ENCODE assay signal across 16 mouse cellular contexts in genomic region chr11:18534807-18535591, GRCm38 (mm10).
A peak's percentile ranks its signal among the peaks of the same experiment; 100 is the strongest.
DNase-seq lines count a peak whose midpoint lies in the region; ATAC-seq and TF ChIP-seq lines count a peak whose summit lies in the region.
"Had no signal": no experiment of that assay in that cellular context is flagged by ENCODE, and none has a peak within 500 bp of the region (broad histone marks: within the 10 kb centered on the region; RNA-seq: fewer than 3 reads in every experiment).

No protein-coding gene starts in this region.

- H3K36me3 ChIP-seq in heart, postnatal 0 days (replicated peaks; ENCODE audit: control insufficient read depth, insufficient read depth, low read length) = no peaks in the 10 kb centered on the region
- H3K36me3 ChIP-seq in kidney, postnatal 0 days (ENCODE audit: insufficient read depth, low read length) = no peaks in the 10 kb centered on the region
- no peaks in the 10 kb centered on the region for H3K36me3 ChIP-seq in midbrain, embryonic 14.5 days (ENCODE audit: control insufficient read depth, insufficient read depth, low read length)
- H3K36me3 ChIP-seq: hindbrain, embryonic 12.5 days; neural tube, embryonic 13.5 days had no signal

- H3K4me1 ChIP-seq in heart, postnatal 0 days (ENCODE audit: control insufficient read depth, insufficient read depth) = no peaks in the 10 kb centered on the region
- H3K4me1 ChIP-seq in kidney, postnatal 0 days (replicated peaks; ENCODE audit: insufficient read depth, low read length) = no peaks in the 10 kb centered on the region
- H3K4me1 ChIP-seq in midbrain, embryonic 14.5 days (ENCODE audit: control insufficient read depth, insufficient read depth, low read length) = no peaks in the 10 kb centered on the region
- H3K4me1 ChIP-seq: hindbrain, embryonic 12.5 days; neural tube, embryonic 13.5 days had no signal

- 54% methylated on average over 7 of the region's 7 CpGs for WGBS in heart, postnatal 0 days
- WGBS in kidney, postnatal 0 days = 45% methylated on average over 7 of the region's 7 CpGs
- 82% methylated on average over 7 of the region's 7 CpGs for WGBS in midbrain, embryonic 14.5 days

- no peaks in the 10 kb centered on the region for H3K9me3 ChIP-seq in heart, postnatal 0 days (replicated peaks; ENCODE audit: control insufficient read depth, low read length)
- no peaks in the 10 kb centered on the region for H3K9me3 ChIP-seq in kidney, postnatal 0 days (replicated peaks; ENCODE audit: low read length)
- H3K9me3 ChIP-seq in midbrain, embryonic 14.5 days (ENCODE audit: control insufficient read depth, low read length) = no peaks in the 10 kb centered on the region
- H3K9me3 ChIP-seq: hindbrain, embryonic 12.5 days; neural tube, embryonic 13.5 days had no signal

- no peak overlapping the region for H3K9ac ChIP-seq in heart, postnatal 0 days (replicated peaks; ENCODE audit: low read depth, low read length)
- no peak overlapping the region for H3K9ac ChIP-seq in kidney, postnatal 0 days (ENCODE audit: low read depth, low read length)
- H3K9ac ChIP-seq in midbrain, embryonic 14.5 days (replicated peaks; ENCODE audit: low read length) = no peak overlapping the region
- H3K9ac ChIP-seq: hindbrain, embryonic 12.5 days; liver, postnatal 0 days; neural tube, embryonic 13.5 days had no signal

- peak; percentile 17 for DNase-seq in adrenal gland, postnatal 14 days
- DNase-seq in adrenal gland, adult 18-20 months (ENCODE audit: low spot score in 2 of 2) = no peak
- no peak for DNase-seq in heart, postnatal 0 days (ENCODE audit: low spot score)
- DNase-seq in heart, adult 9 months (ENCODE audit: low spot score in 2 of 2) = no peak
- peak; percentile 9 for DNase-seq in 3T3-L1 (ENCODE audit: low read depth, low spot score)
- peak; percentile 90 for DNase-seq in kidney, postnatal 0 days (ENCODE audit: low spot score)
- no peak for DNase-seq in midbrain, embryonic 14.5 days
- no peak for DNase-seq in frontal cortex, postnatal 36 days (ENCODE audit: low spot score in 2 of 2)
- DNase-seq: embryo, embryonic 11 days; liver, postnatal 0 days; retina, postnatal 1 day; thymus, postnatal 4 days had no signal

- no peak overlapping the region for H3K4me3 ChIP-seq in heart, postnatal 0 days (ENCODE audit: low read depth, low read length)
- H3K4me3 ChIP-seq in kidney, postnatal 0 days (replicated peaks; ENCODE audit: low read depth, low read length) = no peak overlapping the region
- H3K4me3 ChIP-seq in midbrain, embryonic 14.5 days (replicated peaks; ENCODE audit: low read depth, low read length) = no peak overlapping the region
- H3K4me3 ChIP-seq: hindbrain, embryonic 12.5 days; neural tube, embryonic 13.5 days had no signal

- no peak overlapping the region for H3K4me2 ChIP-seq in heart, postnatal 0 days (ENCODE audit: low read depth, low read length)
- no peak overlapping the region for H3K4me2 ChIP-seq in kidney, postnatal 0 days (ENCODE audit: low read length)
- H3K4me2 ChIP-seq in midbrain, embryonic 14.5 days (ENCODE audit: low read length) = no peak overlapping the region
- H3K4me2 ChIP-seq: hindbrain, embryonic 12.5 days; neural tube, embryonic 13.5 days had no signal

- no peak for ATAC-seq in heart, postnatal 0 days (ENCODE audit: insufficient read depth, low read depth)
- no peak; the same call in 1 of the 2 replicates for ATAC-seq in kidney, postnatal 0 days (replicated peaks; ENCODE audit: low FRiP score, low read depth)
- ATAC-seq in midbrain, embryonic 14.5 days (ENCODE audit: low FRiP score, low TSS enrichment) = no peak
- ATAC-seq: forebrain, embryonic 14.5 days; liver, postnatal 0 days; midbrain, embryonic 16.5 days had no signal

- 0 out of 2 replicates have a peak overlapping the region, but pooled peaks have one; percentile 30 for H3K27ac ChIP-seq in heart, postnatal 0 days (ENCODE audit: low read depth)
- H3K27ac ChIP-seq in kidney, postnatal 0 days = peak overlapping the region; percentile 74
- no peak overlapping the region for H3K27ac ChIP-seq in midbrain, embryonic 14.5 days (replicated peaks; ENCODE audit: low read depth, low read length)
- H3K27ac ChIP-seq: hindbrain, embryonic 12.5 days; neural tube, embryonic 13.5 days had no signal

- TF ChIP-seq EP300 in heart, postnatal 0 days (IDR thresholded peaks at IDR 0.05; ENCODE audit: low read depth) = no peak

- no peak for TF ChIP-seq CTCF in heart, postnatal 0 days (IDR thresholded peaks at IDR 0.05; ENCODE audit: low read depth)
- no peak for TF ChIP-seq CTCF in kidney, postnatal 0 days (IDR thresholded peaks at IDR 0.05; ENCODE audit: low read depth)

- no peaks in the 10 kb centered on the region for H3K27me3 ChIP-seq in heart, postnatal 0 days (ENCODE audit: control insufficient read depth, insufficient read depth, low read length)
- no peaks in the 10 kb centered on the region for H3K27me3 ChIP-seq in kidney, postnatal 0 days (ENCODE audit: insufficient read depth, low read length)
- H3K27me3 ChIP-seq in midbrain, embryonic 14.5 days (ENCODE audit: control insufficient read depth, insufficient read depth, low read length) = no peaks in the 10 kb centered on the region
- H3K27me3 ChIP-seq: hindbrain, embryonic 12.5 days; neural tube, embryonic 13.5 days had no signal

Comparison
In these comparisons a context has a peak if more than half of its experiments do, and no peak if none do; other contexts are left out.
1. DNase-seq: peak in adrenal gland, postnatal 14 days (single experiment), 3T3-L1 (single experiment) and kidney, postnatal 0 days (single experiment); none in adrenal gland, adult 18-20 months (0 of 2), heart, postnatal 0 days (single experiment), heart, adult 9 months (0 of 2), midbrain, embryonic 14.5 days (single experiment) and frontal cortex, postnatal 36 days (0 of 2).